Mouse (Mus musculus): ENCODE data around the gene Spcs3.

DNA sequence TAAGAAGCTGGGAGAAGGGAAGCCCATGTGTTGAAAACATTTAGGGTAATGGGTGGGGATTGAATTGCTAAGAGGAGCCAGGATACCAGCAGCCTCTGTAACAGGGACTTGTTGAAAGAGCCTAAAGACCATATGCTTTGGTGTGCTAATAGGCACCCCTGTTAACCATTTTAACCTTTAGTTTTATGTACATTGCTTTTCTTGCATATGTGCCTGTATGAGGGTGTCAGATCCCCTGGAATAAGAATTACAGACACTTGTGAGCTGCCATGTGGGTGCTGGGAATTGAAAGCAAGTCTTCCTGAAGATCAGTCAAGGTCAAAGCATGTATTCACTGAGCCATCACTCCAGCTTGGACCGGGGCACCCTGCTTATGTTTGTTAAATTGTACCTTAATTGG, 35.4 kb upstream of the Spcs3 start:
- TF ChIP-seq POLR2A (IDR thresholded peaks at IDR 0.05; ENCODE audit: borderline replicate concordance, extremely low read depth, low read depth, low read length): no peak
- TF ChIP-seq CTCF (IDR thresholded peaks at IDR 0.05; ENCODE audit: insufficient read depth, low read length): no peak

Data from lung, adult 2 months (tissue).